Mouse (Mus musculus) left cerebral cortex, postnatal 14 days (tissue): ENCODE measurements at regions not wholly inside any gene's neighbourhood (a gene's known extent, or its start where the extent isn't known, plus 50 kb on each side); places are given as distances from the start of the nearest gene placed in this dataset.

Experiments
- DNase-seq, 2 experiments: peaks; one replicate each; pipeline ENCODE4 v3.0.0; 2021 to 2022; ENCODE audit warnings: low spot score in 2 of 2, mixed read lengths in 1 of 2
- intact Hi-C: fragments of 180-260 bp; cut with DNase I; formaldehyde crosslinking; loops from one replicate; pipeline ENCODE4 v1.15.1; 2025

DNA sequence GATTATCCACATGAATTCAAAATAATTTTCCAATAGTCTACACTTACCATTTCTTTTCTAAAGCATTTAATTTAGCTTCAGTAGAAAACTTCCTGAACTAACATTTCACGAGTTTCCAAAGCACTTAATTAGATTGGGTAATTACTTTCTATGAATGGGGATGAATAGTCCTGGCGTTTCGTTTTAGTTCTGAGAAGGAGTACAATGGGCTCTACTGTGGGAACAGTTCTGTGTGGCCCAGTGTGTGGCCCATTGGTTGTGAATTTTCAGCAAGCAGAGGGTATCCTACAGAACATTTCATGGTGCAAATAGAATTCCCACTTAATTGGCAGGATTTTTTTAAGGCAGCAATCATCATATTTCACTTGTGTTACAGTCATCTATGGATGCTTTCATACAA, 95.5 kb downstream of the 1700017N19Rik start:
- peak in 1 of 2 experiments; percentile 1 for DNase-seq

DNA sequence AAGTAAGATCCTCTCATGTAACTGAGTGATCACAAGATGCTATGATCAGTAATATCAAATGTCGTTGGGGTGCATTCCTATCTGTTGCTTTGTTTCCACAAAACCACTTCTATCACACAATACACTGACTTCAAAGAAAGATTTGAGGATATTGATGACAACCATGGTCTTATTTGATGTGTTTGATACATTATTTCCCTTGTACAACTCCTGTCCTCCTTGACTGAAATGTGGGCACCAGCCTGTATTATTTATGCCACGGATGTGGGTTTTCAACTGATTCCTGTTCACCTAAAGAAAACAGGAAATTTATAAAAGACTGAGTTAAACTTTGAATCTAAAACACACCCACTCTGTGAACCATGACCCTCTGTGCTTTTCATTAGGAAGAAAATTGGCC, 105.7 kb downstream of the 1700017N19Rik start:
- DNase-seq: no peak
- intact Hi-C loops: no loop called here

More for the DNA sequence above, 95.5 kb downstream of the 1700017N19Rik start:
- intact Hi-C loops: no loop called here

DNA sequence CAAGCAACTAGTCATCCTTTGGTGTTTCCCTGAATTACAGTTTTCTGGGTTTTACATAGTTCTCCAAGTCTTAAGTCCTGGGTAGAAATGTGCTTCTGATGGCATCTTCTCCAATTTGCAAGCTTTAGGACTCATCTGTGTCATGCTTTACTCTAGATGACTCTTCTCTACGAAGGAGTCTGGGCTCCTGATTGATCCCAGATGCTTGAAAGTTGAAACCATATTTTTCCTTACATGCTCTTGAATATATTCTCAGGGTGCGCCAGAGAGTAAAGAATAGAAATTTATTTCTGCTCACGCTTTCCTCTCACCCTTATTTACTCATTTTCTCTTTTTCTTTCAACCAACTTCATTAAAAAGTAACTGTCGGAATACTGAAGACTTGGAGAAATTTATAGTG, 108.9 kb downstream of the 1700017N19Rik start:
- intact Hi-C loops: no loop called here
- no peak for DNase-seq

- DNase-seq: no peak
- intact Hi-C loops: no loop called here
Observed at GRCm38 (mm10) chr10:100700281-100701205, 110.3 kb downstream of the 1700017N19Rik start.

DNA sequence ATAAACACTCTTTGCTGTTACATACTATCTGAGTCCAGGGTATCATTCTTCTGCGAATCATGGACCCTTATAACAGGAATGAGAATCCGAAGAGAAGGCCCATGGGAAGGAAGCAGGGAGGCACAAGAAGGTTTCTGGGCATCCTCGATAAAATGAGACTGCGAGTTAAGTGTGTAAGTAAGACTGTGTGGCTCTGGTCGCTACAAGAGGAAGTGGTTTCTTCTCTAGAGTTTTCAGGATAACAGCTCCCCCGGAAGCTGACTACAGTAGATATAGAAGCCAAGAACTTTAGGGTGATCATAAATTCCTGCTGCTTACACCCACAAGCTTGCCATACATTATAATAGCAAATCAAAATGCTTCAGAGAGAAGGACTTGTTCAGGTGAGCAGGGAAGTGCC, 111.7 kb downstream of the 1700017N19Rik start:
- intact Hi-C loops: no loop called here
- no peak for DNase-seq

- intact Hi-C loops: no loop called here
- no peak for DNase-seq
Observed at GRCm38 (mm10) chr10:100716084-100716667, 125.9 kb downstream of the 1700017N19Rik start.

GRCm38 (mm10) chr10:100718574-100718973, 128.3 kb downstream of the 1700017N19Rik start:
- intact Hi-C loops: no loop called here
- no peak for DNase-seq

DNA sequence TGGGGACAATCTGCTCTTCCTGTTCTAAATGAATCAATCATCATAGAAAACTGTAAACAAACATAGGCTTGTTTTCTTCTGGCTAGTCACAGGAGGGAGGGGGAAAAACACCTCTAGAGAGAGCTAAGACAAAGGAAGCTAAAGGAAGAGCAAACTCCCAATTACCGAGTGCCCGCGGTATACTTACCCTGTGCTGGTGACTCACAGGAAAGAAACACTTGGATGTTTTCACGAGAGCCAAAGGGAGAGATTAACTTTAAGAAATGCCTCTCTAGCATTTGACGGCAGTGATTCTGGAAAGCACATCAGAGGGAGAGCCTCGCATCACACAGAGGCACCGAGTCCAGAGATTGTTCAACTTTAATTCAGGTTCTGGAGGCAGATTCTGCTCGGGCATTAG, 151.0 kb downstream of the 1700017N19Rik start:
- intact Hi-C loops: loop anchor here (5.0 kb wide), 3 partner anchors 114 to 1676 kb away; no protein-coding TSS in a partner anchor
- DNase-seq: no peak

GRCm38 (mm10) chr10:100742065-100742464, 151.8 kb downstream of the 1700017N19Rik start:
- intact Hi-C loops: loop anchor here (5.0 kb wide), 3 partner anchors 115 to 1675 kb away; no protein-coding TSS in a partner anchor
- peak; percentile 72 to 87 for DNase-seq

DNA sequence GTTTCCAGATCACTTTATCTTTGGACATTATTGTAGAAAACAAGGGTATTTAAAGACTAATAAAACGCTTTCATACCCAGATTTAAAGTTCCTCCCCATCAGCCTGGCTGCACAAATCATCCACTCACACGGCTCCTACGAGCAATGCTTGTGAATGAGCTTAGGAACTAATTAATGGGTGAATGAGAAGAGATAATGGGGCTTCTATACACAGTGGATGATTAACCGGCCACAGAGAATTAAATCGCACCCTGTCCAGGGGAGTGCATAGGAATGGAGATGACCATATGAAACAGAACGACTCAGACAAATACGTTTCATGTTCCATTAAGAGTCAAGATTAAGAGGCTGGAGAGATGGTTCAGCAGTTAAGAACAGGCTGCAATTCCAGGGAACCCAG, 155.9 kb downstream of the 1700017N19Rik start:
- DNase-seq: no peak
- intact Hi-C loops: no loop called here

GRCm38 (mm10) chr10:100754957-100755356, 164.7 kb downstream of the 1700017N19Rik start:
- no peak for DNase-seq
- intact Hi-C loops: no loop called here

- DNase-seq: no peak
- intact Hi-C loops: no loop called here
Observed at GRCm38 (mm10) chr10:100774252-100774651, 184.0 kb downstream of the 1700017N19Rik start.

- intact Hi-C loops: no loop called here
Observed at GRCm38 (mm10) chr10:100792166-100792565, 201.9 kb downstream of the 1700017N19Rik start.

GRCm38 (mm10) chr10:100792569-100792968, 202.3 kb downstream of the 1700017N19Rik start:
- no peak for DNase-seq
- intact Hi-C loops: no loop called here

More at GRCm38 (mm10) chr10:100792166-100792565, 201.9 kb downstream of the 1700017N19Rik start:
- DNase-seq: no peak

- DNase-seq: peak in 1 of 2 experiments; percentile 7
- intact Hi-C loops: no loop called here
Observed at GRCm38 (mm10) chr10:100795215-100795972, 205.1 kb downstream of the 1700017N19Rik start.

GRCm38 (mm10) chr10:100811639-100812038, 221.4 kb downstream of the 1700017N19Rik start:
- no peak for DNase-seq
- intact Hi-C loops: no loop called here

GRCm38 (mm10) chr10:100834794-100835193, 244.5 kb downstream of the 1700017N19Rik start:
- intact Hi-C loops: no loop called here
- DNase-seq: no peak

DNA sequence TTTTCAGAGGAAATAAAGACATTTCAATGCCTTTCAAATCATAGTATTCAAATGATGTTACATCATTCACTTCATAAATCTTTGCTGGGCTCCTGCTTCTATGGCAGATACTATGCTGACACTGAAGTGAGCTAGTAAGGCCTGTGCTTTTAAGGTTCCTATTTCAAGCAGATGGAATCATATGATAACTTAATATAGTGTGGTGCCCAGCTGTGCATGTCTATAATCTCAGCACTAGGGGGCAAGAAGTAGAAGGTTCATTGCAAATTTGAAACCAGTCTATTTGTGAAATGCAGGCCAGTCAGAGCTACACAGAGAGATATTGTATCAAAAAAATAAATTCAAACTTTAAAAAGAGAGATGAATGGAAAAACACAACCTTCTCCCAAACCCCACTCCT, 262.9 kb downstream of the 1700017N19Rik start:
- intact Hi-C loops: no loop called here
- DNase-seq: no peak

GRCm38 (mm10) chr10:100856509-100856908, 266.2 kb downstream of the 1700017N19Rik start:
- DNase-seq: no peak
- intact Hi-C loops: no loop called here
